Mouse (Mus musculus) cortical plate, adult 2 months (tissue): ENCODE data around the gene Letmd1.

Source experiments
- CTCF ChIP-seq: fragments of 200-500 bp; IDR thresholded peaks from 2 replicates; pipeline ENCODE4 v1.5.1; 2011; ENCODE audit warnings: mild to moderate bottlenecking, control low read depth, low read length; ENCODE audit not compliant: insufficient read depth; ENCODE audit errors: extremely low read depth
- POLR2A ChIP-seq: fragments of 200-500 bp; IDR thresholded peaks from 2 replicates; pipeline ENCODE4 v1.6.1; 2011; ENCODE audit warnings: mild to moderate bottlenecking, low read length, control low read depth; ENCODE audit not compliant: insufficient read depth; ENCODE audit errors: extremely low read depth

GRCm38 (mm10) chr15:100428296-100428905 is 40.4 kb upstream of the Letmd1 start:
- no peak for TF ChIP-seq CTCF
- TF ChIP-seq POLR2A, result no peak
